Mouse (Mus musculus): ENCODE results near the gene C2cd4c.

DNA sequence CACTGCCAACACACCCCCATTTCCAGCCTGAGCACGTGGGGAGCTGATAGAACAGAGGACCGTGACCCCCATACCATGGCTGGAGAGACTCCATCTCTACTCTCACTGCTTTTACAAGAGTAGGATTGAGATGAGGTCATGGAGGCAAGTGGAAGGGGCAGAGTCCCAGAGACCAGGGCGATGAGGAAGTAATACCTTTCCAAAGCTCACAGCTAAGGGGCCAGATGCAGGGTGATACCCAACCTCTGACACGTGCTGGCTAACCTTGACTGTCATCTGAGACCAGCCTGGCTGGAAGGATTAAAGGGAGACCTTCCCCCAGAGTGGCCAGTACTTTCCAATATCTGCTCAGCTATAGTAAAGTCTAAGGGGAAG, 26.1 kb downstream of the C2cd4c start:
- no peak for TF ChIP-seq POLR2A (IDR thresholded peaks at IDR 0.05; ENCODE audit: extremely low read depth, insufficient read depth, low read length)
- no peak for TF ChIP-seq CTCF (IDR thresholded peaks at IDR 0.05; ENCODE audit: extremely low read depth, insufficient read depth, low read length)

Data from cortical plate, adult 2 months (tissue).